Mouse (Mus musculus): ENCODE data around the gene Sept11.

- no peak for TF ChIP-seq CTCF (IDR thresholded peaks at IDR 0.05; ENCODE audit: insufficient read depth, low read length)
- no peak for TF ChIP-seq POLR2A (IDR thresholded peaks at IDR 0.05; ENCODE audit: borderline replicate concordance, extremely low read depth, low read depth, low read length)
These were observed 16.3 kb downstream of the Sept11 start for GRCm38 (mm10) chr5:93109555-93109954.
